Mouse (Mus musculus) urinary bladder, postnatal 25 days (tissue): ENCODE measurements around the gene Aven.

Experiments
- DNase-seq: peaks from one replicate; pipeline ENCODE4 v3.0.0; 2022; ENCODE audit warnings: low spot score

Gene Aven

GRCm38 (mm10) chr2:112557453-112557852 lies 64.7 kb downstream of the Aven start:
- DNase-seq, result no peak

GRCm38 (mm10) chr2:112561549-112561948 lies 68.8 kb downstream of the Aven start:
- no peak for DNase-seq

- no peak for DNase-seq
Measured at GRCm38 (mm10) chr2:112565060-112565459, 72.3 kb downstream of the Aven start.

DNA sequence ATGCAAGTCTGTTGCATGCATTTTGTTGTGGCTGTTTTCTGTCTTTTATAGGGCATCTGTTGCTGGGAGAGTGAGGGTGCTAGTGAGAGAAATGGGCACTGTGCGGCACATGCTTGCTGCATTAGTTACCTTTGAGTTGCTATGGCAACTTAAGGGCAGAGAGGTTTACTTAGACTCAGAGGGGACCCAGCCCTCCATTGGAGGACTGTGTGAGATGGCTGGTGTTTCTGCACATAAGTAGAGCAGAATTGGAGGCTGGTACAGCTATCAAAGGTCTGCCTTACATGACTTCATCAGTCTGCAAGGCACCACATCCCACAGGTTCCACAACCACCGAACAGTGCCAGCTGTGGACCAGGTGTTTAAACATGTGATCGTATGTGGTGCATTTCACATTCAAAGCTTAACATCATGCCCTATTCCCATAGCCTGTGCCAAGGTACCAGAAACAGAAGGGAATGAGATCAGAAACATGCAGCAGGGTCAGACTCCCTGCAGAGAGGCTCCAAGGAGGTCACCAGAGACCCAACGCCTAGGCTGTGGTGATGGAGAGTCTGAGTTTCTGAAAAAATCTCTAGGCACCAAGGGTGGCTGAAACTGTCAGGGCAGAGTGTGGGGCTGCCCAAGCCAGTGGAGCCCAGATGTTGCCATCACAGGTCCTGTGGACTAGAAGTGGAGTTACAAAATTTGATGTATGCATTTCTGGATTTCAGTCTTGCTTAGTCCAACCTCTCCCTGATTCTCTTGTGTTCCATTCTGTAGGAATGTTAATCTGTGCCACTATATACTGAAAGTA lies 73.7 kb downstream of the Aven start:
- no peak for DNase-seq

DNA sequence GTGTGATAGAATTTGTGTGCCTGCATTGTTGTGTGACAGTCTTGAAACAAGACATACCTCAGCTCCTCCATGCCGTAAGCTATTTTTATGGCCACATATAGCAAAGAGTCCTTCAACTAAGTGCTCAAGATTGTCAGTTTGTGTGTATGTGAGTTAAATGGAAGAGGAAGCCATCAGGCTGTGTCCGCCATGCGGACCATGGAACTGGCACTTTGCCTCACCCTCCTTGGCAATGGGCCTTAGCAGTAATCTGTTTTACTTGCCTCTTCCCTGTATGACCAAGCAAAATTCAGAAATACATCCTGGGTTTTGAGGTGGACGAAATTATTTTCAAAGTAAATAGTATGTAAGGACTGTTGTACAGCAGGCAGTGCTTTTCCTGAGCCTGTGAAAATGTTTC lies 75.0 kb downstream of the Aven start:
- no peak for DNase-seq

GRCm38 (mm10) chr2:112590985-112591384 lies 98.2 kb downstream of the Aven start:
- DNase-seq, result no peak

DNA sequence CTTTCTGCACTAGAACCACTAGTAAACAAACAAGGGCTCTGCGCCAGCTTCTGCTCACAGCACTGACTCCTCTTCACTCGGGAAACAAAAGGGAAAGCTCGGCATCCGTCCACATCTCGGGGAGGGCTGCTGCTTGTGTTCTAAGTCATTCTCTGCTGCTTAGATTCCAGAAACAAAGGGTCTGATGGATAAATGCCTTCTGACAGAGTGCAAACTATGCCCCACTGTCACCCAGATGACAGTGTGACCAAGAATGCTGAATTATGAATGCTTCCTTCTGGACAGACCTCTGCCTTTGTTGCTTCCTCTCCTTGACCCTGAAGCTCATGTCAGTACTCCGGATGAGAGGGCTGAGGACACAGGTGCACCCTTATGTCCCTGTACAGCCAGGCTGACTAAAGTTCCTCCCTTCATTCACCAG lies 98.7 kb downstream of the Aven start:
- DNase-seq, result no peak

- no peak for DNase-seq
Measured at GRCm38 (mm10) chr2:112593322-112593721, 100.6 kb downstream of the Aven start.

DNA sequence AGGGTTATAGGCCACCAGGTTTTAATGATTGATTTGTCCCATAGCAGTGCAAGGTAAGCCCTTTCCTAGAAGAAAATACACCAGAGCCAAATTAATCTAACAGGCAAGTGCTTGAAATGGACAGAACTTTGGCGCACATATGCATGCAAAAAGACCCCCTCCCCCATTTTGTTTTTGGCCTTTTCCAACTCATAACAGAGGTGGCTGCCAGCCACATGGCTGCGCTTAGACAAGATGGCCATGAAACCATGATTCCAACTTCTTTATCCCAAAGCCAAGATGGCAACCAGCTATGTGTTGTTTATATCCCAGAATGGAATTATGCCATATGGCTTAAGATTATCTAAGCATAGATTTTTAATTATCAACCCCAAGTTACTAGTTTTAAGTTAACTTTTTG lies 101.0 kb downstream of the Aven start:
- no peak for DNase-seq

DNA sequence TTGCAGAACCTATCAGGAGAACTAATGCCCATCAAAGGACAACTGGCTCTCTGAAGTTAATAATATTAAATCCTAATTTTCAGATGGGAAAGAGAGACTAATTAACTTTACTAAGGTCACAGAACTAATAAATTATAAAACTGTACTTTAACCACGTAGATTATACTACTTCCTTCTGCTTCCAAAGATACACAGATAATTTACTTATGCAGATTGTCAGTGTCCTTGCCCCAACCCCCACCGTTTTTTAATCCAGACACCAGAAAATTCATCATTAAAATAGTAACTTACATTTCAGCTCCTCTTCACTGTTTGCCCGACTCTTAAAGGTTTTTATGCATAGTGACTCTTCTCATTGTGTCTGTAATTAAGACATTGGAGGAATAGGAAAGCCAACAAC lies 103.0 kb downstream of the Aven start:
- no peak for DNase-seq

GRCm38 (mm10) chr2:112596415-112596814 lies 103.7 kb downstream of the Aven start:
- no peak for DNase-seq

DNA sequence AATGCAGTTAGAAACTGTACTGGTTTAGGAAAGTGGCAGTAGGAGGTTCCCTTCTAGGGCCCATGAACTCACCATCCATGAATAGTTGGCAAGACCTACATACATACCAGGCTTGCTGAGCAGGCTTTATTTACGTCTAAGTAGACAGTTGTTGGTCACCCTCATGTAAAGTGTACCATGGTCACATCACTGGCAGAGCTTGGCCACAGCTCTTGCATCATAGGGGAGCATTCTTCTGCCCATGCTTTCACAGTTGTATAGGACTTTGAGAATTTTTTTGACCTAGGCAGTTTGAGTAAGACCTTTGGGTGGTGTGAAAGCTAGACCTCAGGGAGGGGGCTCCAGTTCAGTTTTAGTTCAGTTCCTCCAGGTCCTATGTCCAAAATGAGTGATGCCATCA lies 104.3 kb downstream of the Aven start:
- no peak for DNase-seq

- no peak for DNase-seq
Measured at GRCm38 (mm10) chr2:112600222-112600621, 107.5 kb downstream of the Aven start.

DNA sequence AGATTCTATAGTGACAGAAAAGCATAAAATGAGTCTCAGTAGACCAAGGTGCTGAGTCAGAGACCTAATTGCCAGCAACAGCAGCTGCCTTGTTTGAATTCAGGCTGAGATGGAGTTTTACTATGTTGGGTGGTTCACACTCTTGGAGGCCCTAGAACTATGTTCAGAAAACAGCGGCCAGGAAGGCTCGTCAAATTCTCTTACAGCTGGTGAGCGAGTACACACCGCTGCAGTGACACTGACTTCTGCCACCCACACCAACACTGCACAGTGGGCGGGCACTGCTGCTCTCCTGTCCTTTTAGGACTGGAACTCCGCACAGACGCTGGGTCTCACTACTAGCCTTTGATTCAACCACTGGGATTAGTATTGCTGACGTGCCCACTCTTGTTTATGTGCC lies 109.7 kb downstream of the Aven start:
- DNase-seq, result no peak

DNA sequence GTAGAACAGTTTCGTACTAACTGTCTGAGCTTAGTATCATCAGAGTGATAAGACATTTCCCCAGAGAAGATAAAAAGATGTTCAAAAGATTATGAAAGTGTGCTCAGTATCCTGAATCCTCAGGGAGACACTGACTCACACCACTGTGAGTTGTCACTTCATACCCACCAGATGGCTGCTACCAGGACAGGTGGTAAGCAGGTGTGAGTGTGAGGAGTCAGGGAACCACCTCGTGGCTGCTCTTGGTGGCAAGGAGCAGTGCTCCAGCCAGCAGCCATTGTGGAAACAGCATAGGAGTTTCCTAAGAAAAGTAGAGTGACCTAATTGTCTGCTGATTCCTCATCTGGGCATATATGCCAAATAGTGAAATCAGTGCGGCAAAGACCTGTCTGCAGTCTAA lies 113.8 kb downstream of the Aven start:
- no peak for DNase-seq

- DNase-seq, result no peak
Measured at GRCm38 (mm10) chr2:112612628-112613027, 119.9 kb downstream of the Aven start.

- no peak for DNase-seq
Measured at GRCm38 (mm10) chr2:112614375-112614774, 121.6 kb downstream of the Aven start.

DNA sequence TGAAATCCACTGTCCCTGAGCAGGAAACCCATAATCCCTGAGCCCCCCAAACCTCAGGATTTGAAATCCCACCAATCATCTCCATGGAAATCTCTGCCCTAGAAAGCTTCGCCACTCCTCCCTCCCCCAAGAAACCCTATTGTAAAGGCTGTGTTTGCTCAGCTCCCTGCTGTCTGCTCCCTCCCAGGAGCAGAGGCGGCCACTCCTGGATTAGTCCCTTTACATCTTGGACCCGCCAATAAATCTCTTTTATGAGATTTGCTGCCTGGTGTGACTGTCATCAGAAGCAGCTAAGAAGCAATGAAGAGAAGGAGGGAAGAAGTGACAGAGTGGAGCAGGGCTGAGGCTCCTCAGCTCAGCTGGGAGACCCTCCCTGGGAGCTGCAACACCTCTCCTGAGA lies 124.4 kb downstream of the Aven start:
- no peak for DNase-seq

DNA sequence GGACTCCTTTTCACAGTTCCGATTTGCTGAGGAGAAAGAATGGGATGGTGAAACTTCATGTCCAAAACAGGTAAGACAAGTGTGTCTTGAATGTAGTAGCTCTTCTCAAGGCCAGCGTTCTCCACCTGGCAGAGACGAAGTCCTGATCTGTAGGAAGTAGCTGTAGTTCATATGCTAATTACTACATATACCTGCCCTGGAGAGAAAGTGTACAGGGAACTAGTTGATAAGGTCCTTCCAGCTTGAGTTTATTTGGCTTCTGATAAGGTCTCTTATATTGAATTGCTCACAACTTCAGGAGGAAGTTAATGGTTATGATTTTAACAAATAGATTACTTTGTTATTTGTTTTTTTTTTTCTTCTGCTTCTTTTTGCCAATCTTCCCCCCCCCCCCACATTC lies 132.4 kb downstream of the Aven start:
- DNase-seq, result no peak

DNA sequence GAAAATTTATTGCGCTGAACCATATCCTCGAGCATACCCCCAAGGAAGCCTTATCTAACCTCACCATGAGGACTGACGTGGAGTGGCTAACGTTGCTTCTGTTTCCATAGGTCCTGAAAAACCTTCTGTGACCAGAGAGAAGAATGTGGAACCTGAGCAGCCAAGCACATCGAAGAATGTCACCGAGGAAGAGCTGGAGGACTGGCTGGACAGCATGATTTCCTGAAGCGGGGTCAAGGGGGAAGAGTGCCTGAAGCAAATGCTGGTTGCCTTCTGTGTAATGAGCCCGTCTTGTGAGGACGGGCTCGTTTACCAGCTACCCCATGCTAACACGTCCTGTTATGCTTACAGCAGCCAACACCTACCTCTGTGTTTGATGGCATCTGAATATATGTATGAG lies 137.9 kb downstream of the Aven start:
- DNase-seq, result no peak

GRCm38 (mm10) chr2:112632536-112632935 lies 139.8 kb downstream of the Aven start:
- DNase-seq, result no peak

- no peak for DNase-seq
Measured at GRCm38 (mm10) chr2:112637206-112637605, 144.4 kb downstream of the Aven start.

DNA sequence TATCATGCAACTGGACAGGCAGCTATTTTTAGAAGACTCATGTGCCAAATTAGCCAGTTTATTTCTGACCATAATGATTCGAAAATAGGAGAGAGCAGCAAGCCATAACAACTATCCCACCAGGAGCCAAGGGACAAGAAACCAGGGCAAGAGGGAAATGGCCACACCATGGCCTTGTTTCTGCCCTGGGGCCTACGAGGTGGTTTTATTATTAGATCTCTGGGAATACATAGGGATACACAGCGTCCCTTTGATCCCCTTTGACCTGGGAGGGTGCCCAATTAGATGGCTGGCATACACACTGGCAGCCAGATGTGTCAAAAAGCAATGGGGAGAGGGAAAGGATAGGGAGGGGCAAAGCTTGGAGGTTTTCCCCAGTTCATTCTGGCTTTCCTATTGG lies 161.1 kb downstream of the Aven start:
- DNase-seq, result no peak

- no peak for DNase-seq
Measured at GRCm38 (mm10) chr2:112656131-112656530, 163.4 kb downstream of the Aven start.
